Mouse (Mus musculus): ENCODE measurements around the gene Pxk. TPM values are rescaled to one million over a fixed set of nuclear protein-coding genes. Genes with fewer than 3 reads are reported as not detected.

Gene Pxk
- polyA plus RNA-seq, 1 experiment from 2014 or later: 15.7 TPM

- Histone ChIP-seq H3K27ac (ENCODE audit: low read depth) (no peak overlapping the region), H3K27me3 (ENCODE audit: insufficient read depth, low read length) (no peaks in the 10 kb centered on the region), H3K4me2 (ENCODE audit: low read depth, low read length) (no peak overlapping the region), H3K9me3 (ENCODE audit: low read length) (no peaks in the 10 kb centered on the region), H3K4me1 (ENCODE audit: insufficient read depth) (no peaks in the 10 kb centered on the region), H3K36me3 (replicated peaks; ENCODE audit: insufficient read depth, low read length) (no peaks in the 10 kb centered on the region), H3K9ac (replicated peaks) (no peak overlapping the region), H3K4me3 (ENCODE audit: low read depth, low read length) (no peak overlapping the region)
- ATAC-seq (no peak), DNase-seq (peak; percentile 7)
- WGBS (ENCODE audit: insufficient replicate concordance): 85% methylated on average over 5 of the region's 5 CpGs
- TF ChIP-seq EP300 (IDR thresholded peaks at IDR 0.05; ENCODE audit: low read depth) (no peak), CTCF (IDR thresholded peaks at IDR 0.05; ENCODE audit: low read depth) (no peak)
Measured at GRCm38 (mm10) chr14:8207543-8207942, 109.5 kb downstream of the Pxk start.

- Histone ChIP-seq H3K36me3 (replicated peaks; ENCODE audit: insufficient read depth, low read length) (no peaks in the 10 kb centered on the region), H3K9me3 (ENCODE audit: low read length) (no peaks in the 10 kb centered on the region), H3K9ac (replicated peaks) (no peak overlapping the region), H3K4me2 (ENCODE audit: low read depth, low read length) (no peak overlapping the region), H3K4me3 (ENCODE audit: low read depth, low read length) (no peak overlapping the region), H3K27me3 (ENCODE audit: insufficient read depth, low read length) (no peaks in the 10 kb centered on the region), H3K4me1 (ENCODE audit: insufficient read depth) (peaks cover 2% of the 10 kb centered on the region; the same call in 1 of the 2 replicates), H3K27ac (ENCODE audit: low read depth) (no peak overlapping the region)
- DNase-seq (peak; percentile 10), ATAC-seq (no peak)
- WGBS (ENCODE audit: insufficient replicate concordance): 81% methylated on average over 3 of the region's 3 CpGs
- TF ChIP-seq CTCF (IDR thresholded peaks at IDR 0.05; ENCODE audit: low read depth): no peak
- TF ChIP-seq EP300 (IDR thresholded peaks at IDR 0.05; ENCODE audit: low read depth): no peak
Measured at GRCm38 (mm10) chr14:8208876-8209275, 110.9 kb downstream of the Pxk start.

- H3K4me3 ChIP-seq (ENCODE audit: low read depth, low read length): no peak overlapping the region
- H3K9ac ChIP-seq (replicated peaks): no peak overlapping the region
- H3K4me1 ChIP-seq (ENCODE audit: insufficient read depth): peaks cover 4% of the 10 kb centered on the region
- no peaks in the 10 kb centered on the region for H3K9me3 ChIP-seq (ENCODE audit: low read length)
- DNase-seq (no peak), ATAC-seq (no peak)
- no peaks in the 10 kb centered on the region for H3K27me3 ChIP-seq (ENCODE audit: insufficient read depth, low read length)
- no peak for TF ChIP-seq CTCF (IDR thresholded peaks at IDR 0.05; ENCODE audit: low read depth)
- no peak for TF ChIP-seq EP300 (IDR thresholded peaks at IDR 0.05; ENCODE audit: low read depth)
- H3K36me3 ChIP-seq (replicated peaks; ENCODE audit: insufficient read depth, low read length): no peaks in the 10 kb centered on the region
- no peak overlapping the region for H3K4me2 ChIP-seq (ENCODE audit: low read depth, low read length)
- 86% methylated on average over 2 of the region's 2 CpGs for WGBS (ENCODE audit: insufficient replicate concordance)
- H3K27ac ChIP-seq (ENCODE audit: low read depth): no peak overlapping the region
Measured at GRCm38 (mm10) chr14:8209896-8210295, 111.9 kb downstream of the Pxk start.

- no peaks in the 10 kb centered on the region for H3K9me3 ChIP-seq (ENCODE audit: low read length)
- DNase-seq: peak; percentile 8
- no peak for ATAC-seq
- TF ChIP-seq CTCF (IDR thresholded peaks at IDR 0.05; ENCODE audit: low read depth) (no peak), EP300 (IDR thresholded peaks at IDR 0.05; ENCODE audit: low read depth) (no peak)
- peaks cover 23% of the 10 kb centered on the region for H3K4me1 ChIP-seq (ENCODE audit: insufficient read depth)
- H3K36me3 ChIP-seq (replicated peaks; ENCODE audit: insufficient read depth, low read length): no peaks in the 10 kb centered on the region
- H3K27ac ChIP-seq (ENCODE audit: low read depth): no peak overlapping the region
- H3K27me3 ChIP-seq (ENCODE audit: insufficient read depth, low read length): no peaks in the 10 kb centered on the region
- 82% methylated on average over 2 of the region's 2 CpGs for WGBS (ENCODE audit: insufficient replicate concordance)
- H3K9ac ChIP-seq (replicated peaks): no peak overlapping the region
- H3K4me2 ChIP-seq (ENCODE audit: low read depth, low read length): no peak overlapping the region
- H3K4me3 ChIP-seq (ENCODE audit: low read depth, low read length): no peak overlapping the region
Measured at GRCm38 (mm10) chr14:8212996-8213395, 115.0 kb downstream of the Pxk start.

GRCm38 (mm10) chr14:8213803-8214224, 115.8 kb downstream of the Pxk start, which contains the start of gene Kctd6:
Gene Kctd6 (plus strand): TSS chr14:8214140.
- Histone ChIP-seq H3K36me3 (replicated peaks; ENCODE audit: insufficient read depth, low read length) (no peaks in the 10 kb centered on the region), H3K27me3 (ENCODE audit: insufficient read depth, low read length) (no peaks in the 10 kb centered on the region), H3K4me1 (ENCODE audit: insufficient read depth) (peaks cover 26% of the 10 kb centered on the region), H3K9me3 (ENCODE audit: low read length) (no peaks in the 10 kb centered on the region), H3K4me3 (ENCODE audit: low read depth, low read length) (peak within 1 kb of the TSS; percentile 77), H3K27ac (ENCODE audit: low read depth) (peak within 1 kb of the TSS; percentile 98), H3K9ac (replicated peaks) (peak within 1 kb of the TSS; percentile 88), H3K4me2 (ENCODE audit: low read depth, low read length) (peak within 1 kb of the TSS; percentile 74)
- ATAC-seq (peak; percentile 94), DNase-seq (peak; percentile 100)
- TF ChIP-seq EP300 (IDR thresholded peaks at IDR 0.05; ENCODE audit: low read depth) (no peak), CTCF (IDR thresholded peaks at IDR 0.05; ENCODE audit: low read depth) (peak; percentile 79)
- WGBS (ENCODE audit: insufficient replicate concordance): 7% methylated on average over 35 of the region's 49 CpGs

Other genes with a start within 250 kb of the Pxk start
- not detected in 2 replicates for gene Gm45521, start 140.9 kb upstream of the Pxk start, polyA plus RNA-seq (2015; fragmentation: Nextera tagmentation; extraction: Ambion mirVana)
- gene Dnase1l3, start 103.6 kb upstream of the Pxk start, polyA plus RNA-seq (2015; fragmentation: Nextera tagmentation; extraction: Ambion mirVana): 12.1 and 13.2 TPM in 2 replicates
- 29.8 and 34.0 TPM in 2 replicates for gene Abhd6, start 95.3 kb upstream of the Pxk start, polyA plus RNA-seq (2015; fragmentation: Nextera tagmentation; extraction: Ambion mirVana)
- gene Rpp14, start 17.8 kb upstream of the Pxk start, polyA plus RNA-seq (2015; fragmentation: Nextera tagmentation; extraction: Ambion mirVana): 19.2 and 19.3 TPM in 2 replicates
- gene Pdhb, start 74.8 kb downstream of the Pxk start, polyA plus RNA-seq (2015; fragmentation: Nextera tagmentation; extraction: Ambion mirVana): 119 and 125 TPM in 2 replicates
- gene Kctd6, start 115.9 kb downstream of the Pxk start, polyA plus RNA-seq (2015; fragmentation: Nextera tagmentation; extraction: Ambion mirVana): 9.7 and 10.0 TPM in 2 replicates
- gene Acox2, start 161.1 kb downstream of the Pxk start, polyA plus RNA-seq (2015; fragmentation: Nextera tagmentation; extraction: Ambion mirVana): 64.9 and 66.7 TPM in 2 replicates
- gene Fam107a, start 219.8 kb downstream of the Pxk start, polyA plus RNA-seq (2015; fragmentation: Nextera tagmentation; extraction: Ambion mirVana): not detected in 2 replicates

Measured in liver, postnatal 0 days (tissue).